Mouse (Mus musculus): ENCODE results near the gene Lhx4.

DNA sequence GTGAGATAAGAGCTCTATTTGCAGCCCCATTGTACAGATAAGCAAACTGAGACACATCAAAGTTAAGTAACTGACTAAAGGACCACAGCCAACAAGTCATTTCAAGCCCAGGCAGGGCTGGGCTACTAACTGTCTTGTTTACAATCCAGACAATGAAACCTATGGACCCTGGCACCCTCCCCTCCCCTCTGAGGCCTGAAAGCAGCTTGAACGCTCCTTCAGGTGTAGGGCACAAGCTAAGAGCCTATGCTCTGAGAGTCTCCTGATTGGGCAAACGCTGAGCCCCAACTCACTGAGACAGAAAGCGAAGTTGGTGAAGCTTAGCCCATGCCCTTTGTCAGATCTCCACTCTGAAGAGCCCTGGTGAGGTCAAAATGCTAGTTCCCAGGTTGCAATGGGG lies 27.2 kb downstream of the Lhx4 start:
- TF ChIP-seq MAFK (IDR thresholded peaks at IDR 0.05; ENCODE audit: insufficient read depth, low read depth, low read length): no peak
- TF ChIP-seq CHD2 (IDR thresholded peaks at IDR 0.05; ENCODE audit: low read depth, low read length): no peak
- no peak for TF ChIP-seq HCFC1 (IDR thresholded peaks at IDR 0.05; ENCODE audit: borderline replicate concordance, insufficient read depth, low read length)
- TF ChIP-seq ZNF384 (IDR thresholded peaks at IDR 0.05; ENCODE audit: low read depth, low read length): no peak
